Mouse (Mus musculus): ENCODE data around the gene Arhgap29.

The Arhgap29 gene

DNA sequence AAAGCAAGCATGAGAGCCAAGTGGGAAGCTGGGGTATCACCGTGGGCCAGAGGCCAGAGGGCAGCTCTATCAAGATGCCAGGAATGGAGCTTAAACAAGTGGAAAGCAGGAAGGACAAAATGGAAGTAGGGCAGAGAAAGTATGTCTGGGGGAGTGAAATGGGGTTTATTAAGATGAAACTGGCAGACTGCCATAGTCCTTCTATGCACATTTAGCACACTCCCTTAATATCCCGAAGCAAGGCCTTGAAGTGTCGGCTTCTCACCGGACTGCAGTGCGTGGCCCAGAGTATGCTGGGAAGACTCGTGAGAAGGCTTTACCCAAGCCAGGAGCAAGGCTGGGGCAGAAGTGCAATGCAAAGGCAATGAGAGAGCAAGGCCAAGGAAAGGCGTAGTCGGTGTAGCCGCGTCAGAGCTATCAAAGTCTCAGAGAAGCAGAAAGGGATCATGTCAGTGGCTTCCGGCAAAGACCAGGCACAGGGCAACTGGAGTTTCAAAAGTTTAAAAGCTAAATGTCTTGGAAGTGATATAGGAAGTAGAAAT lies 11.1 kb upstream of the Arhgap29 start:
- DNase-seq (ENCODE audit: low read depth, low spot score), result no peak

DNA sequence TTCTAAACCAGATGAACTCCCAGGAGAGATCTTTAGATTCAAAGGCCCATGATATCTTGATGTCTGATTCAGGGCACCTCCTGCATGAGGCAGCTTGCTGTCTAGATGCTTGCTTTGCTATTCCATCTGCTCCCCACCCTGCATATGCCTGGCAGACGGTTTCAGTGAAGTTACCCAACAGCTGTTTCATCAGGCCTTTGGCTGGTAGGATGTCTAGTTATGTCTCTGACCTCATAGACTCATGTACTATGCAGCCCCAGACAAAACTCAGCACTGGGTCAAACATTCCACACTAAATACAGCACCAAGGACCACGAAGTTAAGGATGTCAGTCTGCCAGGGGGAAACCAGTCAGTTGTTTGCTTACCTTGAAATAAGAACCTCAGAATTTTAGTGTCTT lies 6.4 kb upstream of the Arhgap29 start:
- DNase-seq (ENCODE audit: low read depth, low spot score), result no peak

- DNase-seq (ENCODE audit: low read depth, low spot score), result no peak
Observed at GRCm38 (mm10) chr3:121946765-121947164, 5.6 kb upstream of the Arhgap29 start.

DNA sequence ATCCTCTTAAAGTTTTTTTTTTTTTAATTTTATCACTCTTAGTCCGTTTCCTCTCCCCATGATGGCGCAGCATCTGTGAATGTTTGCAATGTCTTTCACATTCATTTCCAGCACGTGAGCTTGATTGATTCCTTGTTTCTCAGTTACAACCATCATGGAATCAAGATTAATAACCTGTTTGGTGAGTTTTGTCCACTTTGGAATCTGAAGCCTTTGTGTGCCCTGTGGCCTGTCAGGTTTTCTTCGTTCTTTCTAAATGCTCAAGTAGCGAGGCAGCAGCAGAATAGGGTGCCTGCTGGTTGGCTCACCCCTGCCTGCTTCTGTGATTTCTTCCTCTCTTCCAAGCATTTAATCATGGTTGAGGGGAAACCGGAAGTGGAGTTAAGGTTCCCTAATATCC lies 2.2 kb upstream of the Arhgap29 start:
- no peak for DNase-seq (ENCODE audit: low read depth, low spot score)

DNA sequence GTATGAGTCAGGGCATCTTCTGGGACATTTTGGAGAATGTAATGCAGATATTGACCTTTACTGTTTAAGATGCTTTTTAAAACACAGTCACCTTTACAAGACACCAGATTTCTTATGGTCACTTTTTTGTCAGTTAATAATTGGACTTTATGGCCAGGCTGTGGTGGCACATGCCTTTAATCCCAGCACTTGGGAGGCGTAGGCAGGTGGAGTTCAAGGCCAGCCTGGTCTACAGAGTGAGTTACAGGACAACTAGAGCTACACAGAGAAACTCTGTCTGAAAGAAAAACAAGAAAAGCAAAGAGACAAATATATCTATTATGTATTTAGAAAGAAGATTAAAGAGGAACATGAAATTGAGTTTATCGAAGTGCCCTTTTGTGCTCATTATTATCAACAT lies 1.2 kb upstream of the Arhgap29 start:
- no peak for DNase-seq (ENCODE audit: low read depth, low spot score)

GRCm38 (mm10) chr3:121953049-121953432 lies 700 bp downstream of the Arhgap29 start:
- DNase-seq (ENCODE audit: low read depth, low spot score), result peak; percentile 47

- DNase-seq (ENCODE audit: low read depth, low spot score), result no peak
Observed at GRCm38 (mm10) chr3:121953433-121954161, 1.3 kb downstream of the Arhgap29 start.

GRCm38 (mm10) chr3:121954421-121954820 lies 2.1 kb downstream of the Arhgap29 start:
- DNase-seq (ENCODE audit: low read depth, low spot score), result no peak

DNA sequence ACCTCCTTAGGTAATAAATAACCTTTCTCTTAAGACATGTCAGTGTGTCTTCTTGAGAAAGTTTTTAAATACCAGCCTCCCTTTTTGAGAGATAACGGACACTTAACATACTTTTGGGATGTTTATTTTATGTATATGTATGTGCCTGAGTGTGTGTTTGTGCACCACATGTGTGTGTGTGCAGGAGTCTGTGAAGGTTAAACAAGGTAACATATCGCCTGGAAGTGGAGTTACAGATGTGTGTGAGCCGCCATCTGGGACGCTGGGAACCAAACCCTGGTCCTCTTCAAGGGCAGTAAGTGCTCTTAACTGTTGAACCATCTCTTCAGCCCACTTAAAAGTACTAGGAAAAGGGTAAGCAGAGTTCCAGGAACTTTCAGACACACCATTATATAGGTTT lies 3.2 kb downstream of the Arhgap29 start:
- DNase-seq (ENCODE audit: low read depth, low spot score), result no peak

DNA sequence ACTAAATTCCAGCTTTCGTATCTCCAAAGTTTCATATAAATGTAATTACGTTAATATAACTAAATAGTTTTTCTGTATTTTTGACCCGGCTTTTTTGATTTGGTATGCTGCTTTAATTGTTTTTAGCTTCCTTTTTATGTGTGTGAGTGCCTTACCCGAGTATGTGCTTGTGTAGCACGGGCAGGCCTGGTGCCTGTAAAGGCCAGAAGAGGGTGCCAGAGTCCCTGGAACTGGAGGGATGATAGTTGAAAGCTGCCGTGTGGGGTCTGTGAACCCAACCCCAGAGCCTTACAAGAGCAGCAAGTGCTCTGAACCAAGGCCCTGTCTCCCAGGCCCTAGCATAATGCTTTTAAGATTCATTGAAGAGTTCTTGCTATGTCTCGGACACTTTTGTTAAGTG lies 4.4 kb downstream of the Arhgap29 start:
- no peak for DNase-seq (ENCODE audit: low read depth, low spot score)

GRCm38 (mm10) chr3:121957606-121958344 lies 5.4 kb downstream of the Arhgap29 start:
- no peak for DNase-seq (ENCODE audit: low read depth, low spot score)

GRCm38 (mm10) chr3:121964173-121964572 lies 11.8 kb downstream of the Arhgap29 start:
- DNase-seq (ENCODE audit: low read depth, low spot score), result peak; percentile 39

GRCm38 (mm10) chr3:121967681-121968476 lies 15.5 kb downstream of the Arhgap29 start:
- DNase-seq (ENCODE audit: low read depth, low spot score), result peak; percentile 84

DNA sequence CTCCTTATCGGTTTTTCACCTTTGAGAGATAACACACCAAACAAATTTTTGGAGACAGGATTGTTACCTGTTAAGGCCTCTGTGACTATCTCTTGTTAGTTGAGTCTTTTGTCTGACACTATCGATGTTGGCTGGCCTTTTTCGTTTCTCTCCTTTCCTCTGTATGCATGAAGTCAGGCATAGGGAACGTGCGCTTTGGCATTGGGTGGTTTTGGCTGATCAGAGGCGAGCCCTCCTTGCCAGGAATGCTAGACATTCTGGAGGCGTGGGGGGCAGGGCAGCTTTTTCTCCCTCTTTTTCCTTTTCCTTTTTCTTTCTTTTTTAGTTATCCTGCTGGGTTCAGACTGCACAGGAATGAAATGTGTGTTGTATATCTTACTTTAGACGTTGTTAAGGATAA lies 16.3 kb downstream of the Arhgap29 start:
- no peak for DNase-seq (ENCODE audit: low read depth, low spot score)

GRCm38 (mm10) chr3:121969451-121969850 lies 17.1 kb downstream of the Arhgap29 start:
- DNase-seq (ENCODE audit: low read depth, low spot score), result no peak

DNA sequence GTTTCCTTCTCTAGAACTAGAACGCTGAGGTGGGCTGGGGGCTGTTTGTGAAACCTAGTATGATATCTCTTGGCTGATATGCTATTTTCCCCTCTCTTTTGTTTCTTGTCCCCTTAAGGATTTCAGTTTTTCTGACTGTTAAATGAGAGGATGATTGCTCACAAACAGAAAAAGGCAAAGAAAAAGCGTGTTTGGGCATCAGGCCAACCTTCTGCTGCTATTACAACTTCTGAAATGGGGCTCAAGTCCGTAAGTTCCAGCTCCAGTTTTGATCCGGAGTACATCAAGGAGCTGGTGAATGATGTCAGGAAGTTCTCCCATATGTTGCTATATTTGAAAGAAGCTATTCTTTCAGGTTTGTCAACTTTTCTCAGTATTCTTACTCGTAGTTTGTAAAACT lies 21.4 kb downstream of the Arhgap29 start:
- no peak for DNase-seq (ENCODE audit: low read depth, low spot score)

DNA sequence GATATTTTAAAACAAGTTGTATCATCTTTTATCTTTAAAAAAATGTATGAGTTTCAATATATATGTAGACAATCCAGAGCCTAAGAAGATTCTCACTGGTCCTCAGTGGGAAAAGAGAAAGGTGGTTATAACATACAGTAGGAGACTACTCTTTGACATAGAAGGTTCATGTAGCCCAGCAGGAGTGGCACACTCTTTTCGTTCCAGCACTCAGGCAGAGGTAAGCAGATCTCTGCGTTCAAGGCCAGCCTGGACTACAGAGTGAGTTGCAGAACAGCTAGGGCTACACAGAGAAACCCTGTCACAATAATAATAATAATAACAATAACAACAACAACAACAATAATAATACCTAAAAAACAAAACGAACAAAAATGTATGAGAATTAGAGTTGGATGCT lies 23.0 kb downstream of the Arhgap29 start:
- DNase-seq (ENCODE audit: low read depth, low spot score), result no peak

GRCm38 (mm10) chr3:121981306-121981705 lies 29.0 kb downstream of the Arhgap29 start:
- DNase-seq (ENCODE audit: low read depth, low spot score), result no peak

GRCm38 (mm10) chr3:121982450-121982849 lies 30.1 kb downstream of the Arhgap29 start:
- DNase-seq (ENCODE audit: low read depth, low spot score), result no peak

GRCm38 (mm10) chr3:121995125-121995524 lies 42.8 kb downstream of the Arhgap29 start:
- DNase-seq (ENCODE audit: low read depth, low spot score), result no peak

DNA sequence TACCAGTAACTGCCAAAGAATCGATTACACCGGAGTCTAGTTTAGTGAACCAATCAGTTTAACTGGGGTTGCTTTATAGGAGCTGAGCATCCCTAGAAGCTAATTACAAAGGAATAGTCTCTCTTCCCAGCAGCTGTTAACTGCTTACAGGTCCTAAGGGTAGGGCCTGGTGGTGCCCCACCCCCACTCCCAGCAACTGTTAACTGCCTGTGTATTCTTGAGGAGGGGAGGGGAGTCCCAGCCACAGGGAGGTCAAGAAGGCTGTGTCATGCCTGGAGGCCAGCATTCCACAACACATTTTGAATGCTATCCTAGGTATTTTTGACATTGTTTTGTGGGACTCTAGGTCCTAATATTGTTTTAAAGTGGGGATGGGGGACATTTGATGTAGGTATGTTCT lies 47.6 kb downstream of the Arhgap29 start:
- DNase-seq (ENCODE audit: low read depth, low spot score), result no peak

- peak; percentile 40 for DNase-seq (ENCODE audit: low read depth, low spot score)
Observed at GRCm38 (mm10) chr3:122001568-122001967, 49.2 kb downstream of the Arhgap29 start.
